Mouse (Mus musculus): ENCODE results near the gene Gga3. TPM values are rescaled to one million over a fixed set of nuclear protein-coding genes. Genes with fewer than 3 reads are reported as not detected.

Gene Gga3
- total RNA-seq, 2 experiments from 2014 or later, result 25.3 to 30.7 TPM

- peak in 1 of 2 experiments; percentile 20 for DNase-seq
Measured at GRCm38 (mm10) chr11:115563406-115563805, 40.4 kb downstream of the Gga3 start.

- DNase-seq, result no peak
Measured at GRCm38 (mm10) chr11:115555717-115556116, 48.1 kb downstream of the Gga3 start.

- DNase-seq, result peak in 1 of 2 experiments; percentile 42
Measured at GRCm38 (mm10) chr11:115552783-115553182, 51.1 kb downstream of the Gga3 start.

GRCm38 (mm10) chr11:115543571-115543970 is 60.3 kb downstream of the Gga3 start:
- no peak for DNase-seq

- no peak for DNase-seq
Measured at GRCm38 (mm10) chr11:115538045-115538444, 65.8 kb downstream of the Gga3 start.

GRCm38 (mm10) chr11:115536856-115537568 is 66.8 kb downstream of the Gga3 start:
- DNase-seq, result peak in 1 of 2 experiments; percentile 14

- peak; percentile 98 to 99 for DNase-seq
Measured at GRCm38 (mm10) chr11:115536038-115536681, 67.7 kb downstream of the Gga3 start, which contains the start of gene Sumo2. TSS of gene Sumo2 (minus strand) at chr11:115536276.

GRCm38 (mm10) chr11:115535401-115536037 is 68.3 kb downstream of the Gga3 start:
- DNase-seq, result peak; percentile 67 to 83

GRCm38 (mm10) chr11:115534759-115535371 is 69.0 kb downstream of the Gga3 start:
- DNase-seq, result no peak

Other genes with a start within 250 kb of the Gga3 start
- gene Hid1, start 236.3 kb downstream of the Gga3 start, total RNA-seq (2021), result 10 to 100 TPM; 16.2 to 38.1 TPM
- gene Cdr2l, start 222.1 kb downstream of the Gga3 start, total RNA-seq (2021), result 100 to 1,000 TPM in 1 of 2 experiments, 10 to 100 TPM in 1; 82.1 to 136 TPM
- 100 to 1,000 TPM; 147 to 162 TPM for gene Mrpl58, start 200.3 kb downstream of the Gga3 start, total RNA-seq (2021)
- gene Atp5h, start 184.1 kb downstream of the Gga3 start, total RNA-seq (2021), result 100 to 1,000 TPM; 567 to 597 TPM
- 10 to 100 TPM; 43.8 to 70.0 TPM for gene Kctd2, start 183.9 kb downstream of the Gga3 start, total RNA-seq (2021)
- gene Trim80, start 163.5 kb downstream of the Gga3 start, total RNA-seq (2021), result under 1 TPM in 1 of 2 experiments, not detected in 1; 0.17 TPM
- gene Slc16a5, start 141.6 kb downstream of the Gga3 start, total RNA-seq (2021), result under 1 TPM in 1 of 2 experiments, not detected in 1; 0.53 TPM
- gene Armc7, start 128.4 kb downstream of the Gga3 start, total RNA-seq (2021), result 1 to 10 TPM; 7.3 to 8.2 TPM
- gene Nt5c, start 112.2 kb downstream of the Gga3 start, total RNA-seq (2021), result 100 to 1,000 TPM in 1 of 2 experiments, 10 to 100 TPM in 1; 98.5 to 161 TPM
- gene Jpt1, start 89.7 kb downstream of the Gga3 start, total RNA-seq (2021), result 100 to 1,000 TPM in 1 of 2 experiments, 10 to 100 TPM in 1; 80.5 to 106 TPM
- gene Sumo2, start 67.8 kb downstream of the Gga3 start, total RNA-seq (2021), result 100 to 1,000 TPM; 248 to 259 TPM
- 10 to 100 TPM; 44.0 to 44.8 TPM for gene Nup85, start 39.6 kb downstream of the Gga3 start, total RNA-seq (2021)
- 100 to 1,000 TPM in 1 of 2 experiments, 10 to 100 TPM in 1; 97.7 to 102 TPM for gene Mrps7, start 126 bp downstream of the Gga3 start, total RNA-seq (2021)
- 100 to 1,000 TPM in 1 of 2 experiments, 10 to 100 TPM in 1; 73.4 to 195 TPM for gene Mif4gd, start 8.9 kb upstream of the Gga3 start, total RNA-seq (2021)
- gene Slc25a19, start 24.2 kb upstream of the Gga3 start, total RNA-seq (2021), result 10 to 100 TPM; 90.5 to 96.3 TPM
- 100 to 1,000 TPM; 132 to 158 TPM for gene Grb2, start 104.5 kb upstream of the Gga3 start, total RNA-seq (2021)
- gene Tmem94, start 161.4 kb upstream of the Gga3 start, total RNA-seq (2021), result 10 to 100 TPM; 74.6 to 95.5 TPM
- 10 to 100 TPM; 58.9 to 72.9 TPM for gene Caskin2, start 209.6 kb upstream of the Gga3 start, total RNA-seq (2021)
- gene Tsen54, start 210.7 kb upstream of the Gga3 start, total RNA-seq (2021), result 10 to 100 TPM; 17.1 to 21.4 TPM
- 10 to 100 TPM in 1 of 2 experiments, 1 to 10 TPM in 1; 4.9 to 10.9 TPM for gene Llgl2, start 220.0 kb upstream of the Gga3 start, total RNA-seq (2021)

Data from adrenal gland, postnatal 36 days (tissue).